Mouse (Mus musculus) lung, embryonic 14.5 days (tissue): Measurements from ENCODE around the gene Gm10477. TPM values are rescaled to one million over a fixed set of nuclear protein-coding genes. Genes with fewer than 3 reads are reported as not detected.
"Not testable (repeated sequence)": the region's sequence is repeated elsewhere in the genome, so short reads cannot be mapped to it uniquely, and the experiment has no call there.

Experiments
- ATAC-seq: fragments of 200-750 bp; cut with Nextera tagmentation; 2 replicates; pipeline ENCODE4 v1.8.0; 2017; ENCODE audit warnings: mild to moderate bottlenecking, moderate TSS enrichment, moderate library complexity; ENCODE audit not compliant: insufficient read depth
- DNase-seq: peaks from one replicate; pipeline ENCODE4 v3.0.0-alpha.2; 2015
- H3K27ac ChIP-seq: fragments of 300-500 bp; sonication (generic); 2 replicates; pipeline ENCODE4 v1.5.1; 2014; ENCODE audit warnings: low read depth, mild to moderate bottlenecking, moderate library complexity
- H3K27me3 ChIP-seq: fragments of 300-500 bp; sonication (generic); 2 replicates; pipeline ENCODE4 v1.6.1; 2014; ENCODE audit warnings: low read length, control low read depth; ENCODE audit not compliant: insufficient read depth
- H3K36me3 ChIP-seq: fragments of 300-500 bp; sonication (generic); 2 replicates; pipeline ENCODE4 v1.6.1; 2014; ENCODE audit warnings: control low read depth; ENCODE audit not compliant: insufficient read depth
- H3K4me1 ChIP-seq: fragments of 300-500 bp; sonication (generic); 2 replicates; pipeline ENCODE4 v1.6.1; 2014; ENCODE audit warnings: antibody characterized with exemption, control low read depth; ENCODE audit not compliant: insufficient read depth
- H3K4me2 ChIP-seq: fragments of 300-500 bp; sonication (generic); 2 replicates; pipeline ENCODE4 v1.6.1; 2014; ENCODE audit warnings: mild to moderate bottlenecking
- H3K4me3 ChIP-seq: fragments of 300-500 bp; sonication (generic); 2 replicates; pipeline ENCODE4 v1.5.1; 2014; ENCODE audit warnings: low read depth, low read length
- H3K9ac ChIP-seq: fragments of 300-500 bp; sonication (generic); 2 replicates; pipeline ENCODE4 v1.6.1; 2014
- H3K9me3 ChIP-seq: fragments of 300-500 bp; sonication (generic); 2 replicates; pipeline ENCODE4 v1.6.1; 2016; ENCODE audit warnings: low read depth, low read length, control low read depth
- CTCF ChIP-seq: IDR thresholded peaks from 2 replicates; pipeline ENCODE4 v1.5.1; 2016; ENCODE audit warnings: antibody characterized with exemption, low read depth
- WGBS: fragments of 180-500 bp; shearing (Covaris S2); extraction: QIAGEN DNeasy Blood & Tissue Kit; methylation state at CpG from one replicate; pipeline ENCODE4 v1.1.7; 2014; 5-methylcytosine and 5-hydroxymethylcytosine counted together
- polyA plus RNA-seq: library from polyadenylated mRNA; unstranded; fragments of >200 nt; fragmentation: Nextera tagmentation; extraction: Ambion mirVana; gene quantifications from 2 replicates; pipeline ENCODE4 v1.2.1, GENCODE M21; 2014

The Gm10477 gene
- polyA plus RNA-seq, result not detected in 2 replicates

GRCm38 (mm10) chrX:56524442-56524841, at the start of gene Gm10477:
TSS of gene Gm10477 (plus strand) at chrX:56524742.
- 78% methylated on average over 6 of the region's 6 CpGs for WGBS
- not testable (repeated sequence) for H3K9ac ChIP-seq, ATAC-seq, H3K9me3 ChIP-seq, H3K27me3 ChIP-seq, H3K4me3 ChIP-seq, H3K36me3 ChIP-seq, H3K4me2 ChIP-seq, H3K27ac ChIP-seq, DNase-seq, H3K4me1 ChIP-seq

GRCm38 (mm10) chrX:56477553-56477952, 47.0 kb upstream of the Gm10477 start:
- no peak for TF ChIP-seq CTCF
- no peaks in the 10 kb centered on the region for H3K9me3 ChIP-seq
- ATAC-seq (no peak; the same call in 1 of the 2 replicates), DNase-seq (no peak)
- no peaks in the 10 kb centered on the region for H3K36me3 ChIP-seq
- WGBS, result 81% methylated on average over 3 of the region's 3 CpGs
- H3K4me3 ChIP-seq, result no peak overlapping the region
- H3K4me2 ChIP-seq, result no peak overlapping the region
- no peaks in the 10 kb centered on the region for H3K4me1 ChIP-seq
- no peak overlapping the region for H3K27ac ChIP-seq
- no peaks in the 10 kb centered on the region for H3K27me3 ChIP-seq
- no peak overlapping the region for H3K9ac ChIP-seq

DNA sequence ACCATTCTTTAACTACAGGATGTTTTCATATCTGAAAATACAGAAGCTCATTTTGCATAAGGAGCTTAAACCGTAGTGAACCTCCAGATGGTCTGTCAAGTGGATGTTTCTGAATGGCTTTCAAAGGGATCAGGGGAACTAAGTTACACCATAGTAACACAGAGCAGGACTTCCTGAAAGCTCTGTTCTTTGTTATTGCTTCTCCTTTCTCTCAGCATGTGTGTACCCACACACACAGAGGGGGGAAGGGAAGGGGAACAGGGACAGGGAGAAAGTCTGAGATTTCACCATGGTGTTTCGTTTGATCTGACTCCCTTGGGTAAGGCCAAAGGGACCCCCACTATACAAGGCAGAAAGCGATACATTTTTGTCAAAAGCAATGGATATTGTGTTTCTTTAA, 42.6 kb upstream of the Gm10477 start:
- 63% methylated on average over 3 of the region's 3 CpGs for WGBS
- no peak for DNase-seq
- ATAC-seq, result no peak

DNA sequence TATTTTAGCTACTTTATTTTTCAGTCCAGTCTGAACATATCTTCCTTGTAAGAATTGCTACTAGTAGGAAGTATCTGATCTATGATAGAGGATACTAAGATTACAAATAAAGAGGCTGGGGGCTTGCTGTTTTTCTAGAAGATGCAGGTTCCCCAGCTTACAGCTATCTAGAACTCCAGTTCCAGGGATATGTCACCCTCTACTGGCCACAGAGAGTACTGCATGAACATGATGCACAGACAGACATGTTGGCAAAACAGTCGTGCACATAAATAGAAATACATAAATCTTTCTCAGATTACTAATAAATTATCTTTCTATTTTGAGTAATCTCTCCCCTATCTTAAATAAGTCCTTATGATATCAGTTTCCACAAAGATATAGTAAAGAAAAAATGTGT, 34.8 kb upstream of the Gm10477 start:
- Histone ChIP-seq H3K4me1 (no peaks in the 10 kb centered on the region), H3K27ac (no peak overlapping the region), H3K4me2 (no peak overlapping the region), H3K9ac (no peak overlapping the region), H3K9me3 (no peaks in the 10 kb centered on the region), H3K27me3 (no peaks in the 10 kb centered on the region), H3K36me3 (peaks cover 7% of the 10 kb centered on the region; the same call in 1 of the 2 replicates), H3K4me3 (no peak overlapping the region)
- DNase-seq (peak; percentile 89), ATAC-seq (no peak)
- peak; percentile 75 for TF ChIP-seq CTCF
- WGBS, result 12% methylated on average over 1 of the region's 1 CpGs

More for the DNA sequence above, 42.6 kb upstream of the Gm10477 start:
- no peaks in the 10 kb centered on the region; the same call in 1 of the 2 replicates for H3K36me3 ChIP-seq
- H3K4me1 ChIP-seq, result no peaks in the 10 kb centered on the region
- TF ChIP-seq CTCF, result no peak
- no peak overlapping the region for H3K4me2 ChIP-seq
- no peaks in the 10 kb centered on the region for H3K27me3 ChIP-seq
- H3K9me3 ChIP-seq, result no peaks in the 10 kb centered on the region
- H3K9ac ChIP-seq, result no peak overlapping the region
- no peak overlapping the region for H3K27ac ChIP-seq
- H3K4me3 ChIP-seq, result no peak overlapping the region

DNA sequence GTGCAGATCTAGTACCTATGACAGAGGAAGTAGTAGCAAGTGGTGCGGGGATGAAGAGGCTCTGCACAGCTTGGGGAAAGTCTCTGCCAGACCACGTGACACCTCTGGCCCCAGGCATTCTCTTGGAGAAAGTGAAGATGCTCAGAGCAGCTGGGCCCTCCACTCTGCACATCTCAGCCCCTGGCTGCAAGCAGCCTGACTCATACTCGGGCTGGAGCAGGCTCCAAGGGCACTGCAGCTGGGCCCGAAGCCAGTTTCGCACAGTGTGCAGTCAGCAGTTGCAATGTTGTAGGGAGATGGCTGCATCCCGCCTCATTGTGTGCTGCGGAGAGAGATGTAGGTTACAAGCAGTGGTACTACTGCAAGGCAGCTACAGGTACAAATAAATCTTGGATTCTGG, 27.3 kb upstream of the Gm10477 start:
- Histone ChIP-seq H3K9me3 (no peaks in the 10 kb centered on the region), H3K27ac (no peak overlapping the region), H3K27me3 (no peaks in the 10 kb centered on the region), H3K4me2 (no peak overlapping the region), H3K36me3 (peaks cover 17% of the 10 kb centered on the region; the same call in 1 of the 2 replicates), H3K4me1 (no peaks in the 10 kb centered on the region), H3K9ac (no peak overlapping the region), H3K4me3 (no peak overlapping the region)
- no peak for DNase-seq
- TF ChIP-seq CTCF, result no peak
- no peak for ATAC-seq
- 77% methylated on average over 7 of the region's 7 CpGs for WGBS

- Histone ChIP-seq H3K27ac (no peak overlapping the region), H3K4me2 (no peak overlapping the region), H3K4me3 (no peak overlapping the region), H3K4me1 (no peaks in the 10 kb centered on the region), H3K9ac (no peak overlapping the region), H3K27me3 (no peaks in the 10 kb centered on the region), H3K9me3 (no peaks in the 10 kb centered on the region), H3K36me3 (no peaks in the 10 kb centered on the region)
- WGBS, result 12% methylated on average over 3 of the region's 3 CpGs
- no peak for ATAC-seq
- peak; percentile 72 for TF ChIP-seq CTCF
- peak; percentile 75 for DNase-seq
These were observed 6.7 kb downstream of the Gm10477 start for GRCm38 (mm10) chrX:56531266-56531665.

- Histone ChIP-seq H3K9ac (no peak overlapping the region), H3K27ac (no peak overlapping the region), H3K36me3 (no peaks in the 10 kb centered on the region), H3K4me3 (no peak overlapping the region), H3K4me1 (no peaks in the 10 kb centered on the region), H3K4me2 (no peak overlapping the region), H3K27me3 (no peaks in the 10 kb centered on the region), H3K9me3 (no peaks in the 10 kb centered on the region)
- peak; percentile 58 for DNase-seq
- WGBS, result 53% methylated on average over 4 of the region's 4 CpGs
- peak; percentile 50; the same call in 1 of the 2 replicates for TF ChIP-seq CTCF
- ATAC-seq, result no peak
These were observed 12.6 kb downstream of the Gm10477 start for GRCm38 (mm10) chrX:56537162-56537561.

DNA sequence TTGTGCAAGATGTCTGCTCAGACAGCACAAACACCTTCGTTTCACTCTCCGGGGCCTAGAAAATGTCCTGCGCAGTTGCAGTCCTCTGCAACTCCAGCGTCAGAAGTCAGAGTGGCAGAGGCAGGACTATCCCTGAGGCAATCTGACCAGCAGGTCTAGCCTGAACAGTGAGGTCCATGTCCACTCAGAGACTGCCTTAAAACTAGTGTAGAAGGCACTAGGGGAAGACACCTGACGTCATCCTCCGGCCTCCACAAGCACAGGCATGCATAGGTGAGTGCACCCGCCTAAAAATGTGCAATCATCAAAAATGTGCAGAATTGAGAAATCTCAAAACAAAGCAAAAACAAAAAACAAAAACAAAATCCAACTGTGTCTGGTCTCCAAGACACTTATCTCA, 25.0 kb downstream of the Gm10477 start, which contains the start of gene Gm648:
TSS of gene Gm648 (minus strand) at position 101 of the 400 bp plus-strand sequence.
- H3K9me3 ChIP-seq, result no peaks in the 10 kb centered on the region
- DNase-seq, result no peak
- H3K27ac ChIP-seq, result no peak within 1 kb of the TSS
- no peaks in the 10 kb centered on the region for H3K36me3 ChIP-seq
- no peak within 1 kb of the TSS for H3K9ac ChIP-seq
- H3K4me2 ChIP-seq, result no peak within 1 kb of the TSS
- no peak within 1 kb of the TSS for H3K4me3 ChIP-seq
- 87% methylated on average over 7 of the region's 7 CpGs for WGBS
- TF ChIP-seq CTCF, result no peak
- no peak for ATAC-seq
- no peaks in the 10 kb centered on the region for H3K27me3 ChIP-seq
- H3K4me1 ChIP-seq, result no peaks in the 10 kb centered on the region
